Mouse (Mus musculus) forebrain, postnatal 0 days (tissue): ENCODE measurements around the gene Olfr506. TPM values are rescaled to one million over a fixed set of nuclear protein-coding genes. Genes with fewer than 3 reads are reported as not detected.

Experiments
- ATAC-seq: fragments of 200-750 bp; cut with Nextera tagmentation; 2 replicates; pipeline ENCODE4 v1.8.0; 2017; ENCODE audit warnings: mild to moderate bottlenecking, moderate library complexity
- DNase-seq: peaks from one replicate; pipeline ENCODE4 v3.0.0-alpha.2; 2015
- H3K27ac ChIP-seq: fragments of 300-500 bp; sonication (generic); 2 replicates; pipeline ENCODE4 v1.5.1; 2014; ENCODE audit warnings: low read depth, mild to moderate bottlenecking, antibody characterized with exemption, low read length, moderate library complexity, mixed read lengths
- H3K27me3 ChIP-seq: fragments of 300-500 bp; sonication (generic); 2 replicates; pipeline ENCODE4 v1.6.1; 2014; ENCODE audit warnings: mild to moderate bottlenecking, low read length, mixed read lengths; ENCODE audit not compliant: insufficient read depth
- H3K36me3 ChIP-seq: fragments of 300-500 bp; sonication (generic); 2 replicates; pipeline ENCODE4 v1.6.1; 2014; ENCODE audit warnings: mild to moderate bottlenecking, moderate library complexity; ENCODE audit not compliant: insufficient read depth
- H3K4me1 ChIP-seq: fragments of 300-500 bp; sonication (generic); 2 replicates; pipeline ENCODE4 v1.6.1; 2014; ENCODE audit warnings: antibody characterized with exemption; ENCODE audit not compliant: insufficient read depth
- H3K4me2 ChIP-seq: fragments of 300-500 bp; sonication (generic); 2 replicates; pipeline ENCODE4 v1.6.1; 2014; ENCODE audit warnings: low read depth, mild to moderate bottlenecking, moderate library complexity
- H3K4me3 ChIP-seq: fragments of 300-500 bp; sonication (generic); 2 replicates; pipeline ENCODE4 v1.5.1; 2014; ENCODE audit warnings: low read depth, low read length, mixed read lengths
- H3K9ac ChIP-seq: fragments of 300-500 bp; sonication (generic); 2 replicates; pipeline ENCODE4 v1.6.1; 2014; ENCODE audit warnings: mild to moderate bottlenecking
- H3K9me3 ChIP-seq: fragments of 300-500 bp; sonication (generic); 2 replicates; pipeline ENCODE4 v1.6.1; 2016; ENCODE audit warnings: low read length
- CTCF ChIP-seq: sonication (generic); IDR thresholded peaks from 2 replicates; pipeline ENCODE4 v1.5.1; 2016; ENCODE audit warnings: antibody characterized with exemption, control low read depth, low read depth
- WGBS: fragments of 180-500 bp; shearing (Covaris S2); extraction: QIAGEN DNeasy Blood & Tissue Kit; methylation state at CpG from one replicate; pipeline ENCODE4 v1.1.7; 2014; 5-methylcytosine and 5-hydroxymethylcytosine counted together
- polyA plus RNA-seq: library from polyadenylated mRNA; unstranded; fragments of >200 nt; fragmentation: Nextera tagmentation; extraction: Ambion mirVana; gene quantifications from 2 replicates; pipeline ENCODE4 v1.2.1, GENCODE M21; 2015
- total RNA-seq: library from RNA; depleted of rRNA; stranded (reverse); fragments of >200 nt; gene quantifications from 2 replicates; pipeline ENCODE4 v1.2.3, GENCODE M21; 2014; rRNA removed

The Olfr506 gene
- total and polyA plus RNA-seq, 2 experiments from 2014 or later = not detected

DNA sequence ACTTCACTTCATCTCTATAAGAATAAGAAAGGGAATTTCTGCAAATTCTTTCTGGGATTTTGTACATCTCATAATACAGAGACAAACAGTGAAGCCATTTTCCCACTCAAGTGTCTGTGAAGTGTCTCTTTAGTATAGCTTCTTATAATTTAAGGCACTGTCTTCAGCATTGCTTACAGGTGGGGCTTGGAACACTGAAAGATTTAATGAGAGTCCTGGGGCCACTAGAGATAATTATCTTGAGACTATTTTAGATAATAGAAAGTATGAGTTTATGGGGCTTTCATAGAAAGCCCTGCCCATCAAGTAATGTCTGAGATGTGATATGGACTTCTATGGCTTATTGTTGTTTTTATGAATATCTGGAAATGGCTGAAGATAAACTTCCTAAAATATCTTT, 41.2 kb downstream of the Olfr506 start, which contains the start of gene Olfr509:
TSS of gene Olfr509 (minus strand) at position 101 of the 400 bp plus-strand sequence.
- ATAC-seq = no peak
- no peak within 1 kb of the TSS for H3K9ac ChIP-seq
- H3K9me3 ChIP-seq = no peaks in the 10 kb centered on the region
- H3K4me3 ChIP-seq = no peak within 1 kb of the TSS
- H3K4me1 ChIP-seq = no peaks in the 10 kb centered on the region
- no peak for TF ChIP-seq CTCF
- no peak for DNase-seq
- H3K36me3 ChIP-seq = no peaks in the 10 kb centered on the region
- H3K4me2 ChIP-seq = no peak within 1 kb of the TSS
- no peak within 1 kb of the TSS for H3K27ac ChIP-seq
- no peaks in the 10 kb centered on the region for H3K27me3 ChIP-seq

DNA sequence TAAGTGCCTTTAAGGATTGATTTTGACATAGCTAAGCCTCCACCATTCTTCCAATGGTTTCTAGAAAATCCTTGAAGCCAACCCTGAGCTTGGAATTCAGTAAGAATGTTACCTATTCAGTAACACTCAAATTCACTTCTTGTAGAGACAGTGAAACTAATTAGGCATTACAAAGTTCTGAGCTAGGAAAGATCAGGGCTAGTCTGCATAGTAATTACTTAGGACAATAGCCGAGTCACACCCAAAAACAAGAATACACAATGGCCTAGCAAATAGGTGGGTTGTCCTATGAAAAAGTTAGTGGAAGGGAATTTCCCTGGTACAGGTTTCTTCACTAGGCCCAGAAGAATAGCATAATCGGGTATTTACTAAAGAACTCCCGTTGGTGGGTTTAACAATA, 51.8 kb downstream of the Olfr506 start:
- Histone ChIP-seq H3K4me1 (no peaks in the 10 kb centered on the region), H3K9ac (no peak overlapping the region), H3K4me3 (no peak overlapping the region), H3K27ac (no peak overlapping the region), H3K9me3 (no peaks in the 10 kb centered on the region), H3K4me2 (no peak overlapping the region), H3K36me3 (no peaks in the 10 kb centered on the region), H3K27me3 (no peaks in the 10 kb centered on the region)
- no peak for DNase-seq
- TF ChIP-seq CTCF = no peak
- ATAC-seq = no peak
- 79% methylated on average over 3 of the region's 3 CpGs for WGBS

Other genes starting within 250 kb of the Olfr506 start
- gene Olfr494, start 245.5 kb upstream of the Olfr506 start, total RNA-seq = not detected in 2 replicates
- gene Olfr494, start 245.5 kb upstream of the Olfr506 start, polyA plus RNA-seq = not detected in 2 replicates
- gene Olfr495, start 217.6 kb upstream of the Olfr506 start, total RNA-seq = not detected in 2 replicates
- gene Olfr495, start 217.6 kb upstream of the Olfr506 start, polyA plus RNA-seq = not detected in 2 replicates
- gene Olfr497, start 190.4 kb upstream of the Olfr506 start, total RNA-seq = not detected in 2 replicates
- gene Olfr497, start 190.4 kb upstream of the Olfr506 start, polyA plus RNA-seq = not detected in 2 replicates
- not detected in 2 replicates for gene Olfr498, start 145.5 kb upstream of the Olfr506 start, total RNA-seq
- not detected in 2 replicates for gene Olfr498, start 145.5 kb upstream of the Olfr506 start, polyA plus RNA-seq
- gene Olfr502, start 85.7 kb upstream of the Olfr506 start, total RNA-seq = not detected in 2 replicates
- gene Olfr502, start 85.7 kb upstream of the Olfr506 start, polyA plus RNA-seq = not detected in 2 replicates
- not detected in 2 replicates for gene Olfr503, start 66.3 kb upstream of the Olfr506 start, total RNA-seq
- gene Olfr503, start 66.3 kb upstream of the Olfr506 start, polyA plus RNA-seq = not detected in 2 replicates
- not detected in 2 replicates for gene Olfr504, start 45.0 kb upstream of the Olfr506 start, total RNA-seq
- gene Olfr504, start 45.0 kb upstream of the Olfr506 start, polyA plus RNA-seq = not detected in 2 replicates
- gene Olfr507, start 11.0 kb downstream of the Olfr506 start, total RNA-seq = not detected in 2 replicates
- gene Olfr507, start 11.0 kb downstream of the Olfr506 start, polyA plus RNA-seq = not detected in 2 replicates
- gene Olfr508, start 19.2 kb downstream of the Olfr506 start, total RNA-seq = not detected in 2 replicates
- not detected in 2 replicates for gene Olfr508, start 19.2 kb downstream of the Olfr506 start, polyA plus RNA-seq
- not detected in 2 replicates for gene Olfr509, start 41.1 kb downstream of the Olfr506 start, total RNA-seq
- not detected in 2 replicates for gene Olfr509, start 41.1 kb downstream of the Olfr506 start, polyA plus RNA-seq
- not detected in 2 replicates for gene Olfr510, start 55.6 kb downstream of the Olfr506 start, total RNA-seq
- gene Olfr510, start 55.6 kb downstream of the Olfr506 start, polyA plus RNA-seq = not detected in 2 replicates
- not detected in 2 replicates for gene Olfr512, start 102.5 kb downstream of the Olfr506 start, total RNA-seq
- not detected in 2 replicates for gene Olfr512, start 102.5 kb downstream of the Olfr506 start, polyA plus RNA-seq
- gene Olfr513, start 140.2 kb downstream of the Olfr506 start, total RNA-seq = not detected in 2 replicates
- gene Olfr513, start 140.2 kb downstream of the Olfr506 start, polyA plus RNA-seq = not detected in 2 replicates
- not detected in 2 replicates for gene Olfr514, start 215.2 kb downstream of the Olfr506 start, total RNA-seq
- gene Olfr514, start 215.2 kb downstream of the Olfr506 start, polyA plus RNA-seq = not detected in 2 replicates
- gene Olfr516, start 239.7 kb downstream of the Olfr506 start, total RNA-seq = not detected in 2 replicates
- gene Olfr516, start 239.7 kb downstream of the Olfr506 start, polyA plus RNA-seq = not detected in 2 replicates